Mouse (Mus musculus) macrophage (primary cell): Measurements from ENCODE around the gene Olfr622. TPM values are rescaled to one million over a fixed set of nuclear protein-coding genes. Genes with fewer than 3 reads are reported as not detected.

Experiments used
- H3K27ac ChIP-seq: fragments of 350-480 bp; formaldehyde crosslinking; 2 replicates; pipeline ENCODE4 v1.9.0; 2021
- H3K36me3 ChIP-seq: fragments of 350-480 bp; formaldehyde crosslinking; 2 replicates; pipeline ENCODE4 v1.9.0; 2021; ENCODE audit errors: inconsistent target
- H3K4me3 ChIP-seq: fragments of 350-480 bp; formaldehyde crosslinking; 2 replicates; pipeline ENCODE4 v1.9.0; 2021; ENCODE audit errors: inconsistent target
- H3K79me2 ChIP-seq: fragments of 350-480 bp; formaldehyde crosslinking; 2 replicates; pipeline ENCODE4 v1.9.0; 2021; ENCODE audit errors: inconsistent target
- WGBS: methylation state at CpG from one replicate; pipeline ENCODE4 v1.1.7; 2026; ENCODE audit warnings: inconsistent platforms; ENCODE audit not compliant: missing documents; 5-methylcytosine and 5-hydroxymethylcytosine counted together
- polyA plus RNA-seq: library from polyadenylated mRNA; stranded (reverse); fragments of 250-400 nt; gene quantifications from 3 replicates; pipeline ENCODE4 v1.2.4, GENCODE M21; 2018; ENCODE audit warnings: inconsistent platforms
- total RNA-seq, 78 experiments: library from RNA; depleted of rRNA; stranded (reverse); fragments of 250-400 nt; gene quantifications; 1 replicate in 9 of 78; 2 replicates in 24 of 78; 3 replicates in 43 of 78; 4 replicates in 2 of 78; pipeline ENCODE4 v1.2.4; 2018; ENCODE audit warnings: inconsistent platforms in 56 of 78

Gene Olfr622
- not detected for total RNA-seq (2018; cell fraction: chromatin; rRNA removed)
- not detected for total RNA-seq (2018; cell fraction: cytosol; rRNA removed)
- total RNA-seq (2018; cell fraction: nucleus; rRNA removed) = not detected
- polyA plus RNA-seq = not detected in 3 replicates

GRCm38 (mm10) chr7:103642602-103643001 lies at the start of gene Olfr622:
Gene Olfr622 (minus strand): TSS chr7:103642702.
- no peak within 1 kb of the TSS for H3K4me3 ChIP-seq
- 89% methylated on average over 1 of the region's 1 CpGs for WGBS
- no peaks in the 10 kb centered on the region for H3K79me2 ChIP-seq
- no peaks in the 10 kb centered on the region for H3K36me3 ChIP-seq
- H3K27ac ChIP-seq = no peak within 1 kb of the TSS

DNA sequence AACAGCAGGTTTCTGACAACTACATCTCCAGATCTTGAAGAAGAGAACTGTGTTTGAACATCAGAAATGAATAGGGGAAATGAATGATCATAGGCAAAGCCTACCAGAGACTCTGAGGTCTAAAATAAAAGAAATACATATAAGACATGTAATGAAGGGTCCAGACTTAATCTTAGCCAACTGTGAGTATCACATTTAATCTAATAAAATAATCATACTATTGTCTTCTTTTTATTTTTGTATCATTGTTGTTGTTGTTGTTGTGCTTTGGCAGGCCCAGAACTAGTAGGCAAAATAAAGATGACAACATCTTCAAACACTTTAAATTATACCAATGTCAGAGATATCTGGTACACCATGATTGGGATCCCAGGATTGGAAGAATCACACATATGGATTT lies 39.9 kb upstream of the Olfr622 start, which contains the start of gene Olfr625-ps1:
Gene Olfr625-ps1 (plus strand): TSS at position 301 of the 400 bp plus-strand sequence.
- Histone ChIP-seq H3K4me3 (no peak within 1 kb of the TSS), H3K27ac (no peak within 1 kb of the TSS), H3K36me3 (no peaks in the 10 kb centered on the region), H3K79me2 (no peaks in the 10 kb centered on the region)

DNA sequence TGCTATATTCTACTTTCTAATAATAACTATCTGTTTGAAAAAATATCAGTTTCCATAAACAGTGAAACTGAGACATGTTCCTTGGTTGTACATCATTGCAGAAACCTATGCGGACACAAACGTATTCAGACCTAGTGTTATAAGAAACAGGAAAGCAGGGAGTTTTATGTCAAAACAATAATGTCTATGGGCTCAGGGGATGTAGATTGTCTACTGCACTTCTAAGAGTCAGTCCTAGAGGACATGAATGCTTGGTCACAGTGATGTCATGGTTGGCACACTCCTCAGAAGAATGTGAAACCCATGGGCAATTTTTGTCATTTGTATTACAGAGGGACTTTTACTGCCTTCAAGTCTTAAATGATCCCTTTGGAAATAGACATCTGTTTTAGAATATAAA lies 28.6 kb upstream of the Olfr622 start, which contains the start of gene Olfr624:
Gene Olfr624 (minus strand): TSS at position 101 of the 400 bp plus-strand sequence.
- H3K36me3 ChIP-seq = no peaks in the 10 kb centered on the region
- whole genome bisulfite sequencing = 94% methylated on average over 2 of the region's 2 CpGs
- H3K4me3 ChIP-seq = no peak within 1 kb of the TSS
- no peaks in the 10 kb centered on the region for H3K79me2 ChIP-seq
- H3K27ac ChIP-seq = no peak within 1 kb of the TSS

- Histone ChIP-seq H3K27ac (no peak within 1 kb of the TSS), H3K36me3 (no peaks in the 10 kb centered on the region), H3K4me3 (no peak within 1 kb of the TSS), H3K79me2 (no peaks in the 10 kb centered on the region)
Observed at GRCm38 (mm10) chr7:103663598-103663997, 21.1 kb upstream of the Olfr622 start, which contains the start of gene Olfr623. Gene Olfr623 (minus strand): TSS chr7:103663698.

DNA sequence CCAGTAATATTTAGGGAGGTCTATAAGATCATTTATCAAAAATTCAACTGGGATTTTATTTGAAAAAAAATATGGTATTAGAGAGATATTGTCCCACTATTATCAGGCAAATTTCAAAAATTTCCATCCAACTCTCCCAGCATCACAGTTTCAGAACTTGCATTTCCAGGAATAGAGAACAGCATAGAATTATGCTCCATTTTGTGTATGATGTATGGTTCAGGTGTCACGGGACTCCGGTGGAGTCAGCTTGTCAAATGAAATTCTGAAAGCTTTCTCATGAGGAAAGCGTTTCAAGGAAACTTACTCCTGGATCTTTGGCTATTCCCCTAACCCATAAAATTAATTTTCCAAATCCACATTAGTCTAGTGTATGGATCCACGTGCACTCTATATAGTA lies 1.6 kb upstream of the Olfr622 start:
- H3K27ac ChIP-seq = no peak overlapping the region
- WGBS = 80% methylated on average over 3 of the region's 4 CpGs

GRCm38 (mm10) chr7:103636795-103637194 lies 5.7 kb downstream of the Olfr622 start:
- no peaks in the 10 kb centered on the region for H3K36me3 ChIP-seq
- H3K27ac ChIP-seq = no peak overlapping the region
- no peaks in the 10 kb centered on the region for H3K79me2 ChIP-seq
- H3K4me3 ChIP-seq = no peak overlapping the region

More for the DNA sequence above, 1.6 kb upstream of the Olfr622 start:
- Histone ChIP-seq H3K36me3 (no peaks in the 10 kb centered on the region), H3K79me2 (no peaks in the 10 kb centered on the region), H3K4me3 (no peak overlapping the region)

DNA sequence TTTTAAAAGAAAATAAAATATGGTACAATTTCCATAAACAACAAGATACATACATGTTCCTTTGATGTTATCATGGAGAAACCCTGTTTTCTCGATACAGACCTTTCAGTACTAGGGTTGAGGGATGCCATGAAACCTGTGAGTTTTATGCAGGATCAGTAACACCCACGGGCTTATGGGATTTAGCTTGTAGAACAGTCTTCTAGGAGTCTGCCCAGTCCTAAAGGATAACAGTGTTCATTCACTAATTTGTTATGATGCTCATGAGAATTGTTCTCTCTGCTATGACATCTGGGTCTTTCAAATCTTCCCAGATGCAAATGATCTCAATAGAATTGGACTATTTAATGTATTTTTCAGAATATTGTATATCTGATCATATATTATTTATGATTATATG lies 30.1 kb downstream of the Olfr622 start, which contains the start of gene Olfr620:
Gene Olfr620 (minus strand): TSS at position 101 of the 400 bp plus-strand sequence.
- Histone ChIP-seq H3K27ac (no peak within 1 kb of the TSS), H3K4me3 (no peak within 1 kb of the TSS), H3K36me3 (no peaks in the 10 kb centered on the region), H3K79me2 (no peaks in the 10 kb centered on the region)
- 80% methylated on average over 2 of the region's 2 CpGs for WGBS

GRCm38 (mm10) chr7:103607425-103607824 lies 35.1 kb downstream of the Olfr622 start:
- Histone ChIP-seq H3K4me3 (no peak overlapping the region), H3K79me2 (no peaks in the 10 kb centered on the region), H3K36me3 (no peaks in the 10 kb centered on the region), H3K27ac (no peak overlapping the region)
- 69% methylated on average over 2 of the region's 2 CpGs for WGBS

DNA sequence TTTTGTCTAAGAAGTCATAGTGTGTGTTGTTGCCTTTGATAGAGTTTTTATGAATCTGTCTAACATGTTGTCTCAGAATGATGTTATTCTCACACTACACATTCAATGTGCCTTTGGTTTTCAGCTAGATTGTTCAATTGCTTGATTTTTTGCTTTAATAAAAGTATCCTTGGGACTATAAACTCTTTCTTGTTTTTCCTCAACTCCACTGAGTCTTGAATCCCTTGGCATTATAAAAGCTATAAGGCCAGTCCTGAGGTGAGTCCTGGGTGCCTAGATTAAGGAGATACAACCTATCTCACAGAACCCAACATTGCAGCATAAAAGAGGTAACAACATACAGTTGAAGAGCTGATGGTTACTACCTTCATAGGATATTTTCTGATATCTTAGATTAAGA lies 42.2 kb downstream of the Olfr622 start, which contains the start of gene Olfr619:
Gene Olfr619 (plus strand): TSS at position 301 of the 400 bp plus-strand sequence.
- Histone ChIP-seq H3K4me3 (no peak within 1 kb of the TSS), H3K27ac (no peak within 1 kb of the TSS)

DNA sequence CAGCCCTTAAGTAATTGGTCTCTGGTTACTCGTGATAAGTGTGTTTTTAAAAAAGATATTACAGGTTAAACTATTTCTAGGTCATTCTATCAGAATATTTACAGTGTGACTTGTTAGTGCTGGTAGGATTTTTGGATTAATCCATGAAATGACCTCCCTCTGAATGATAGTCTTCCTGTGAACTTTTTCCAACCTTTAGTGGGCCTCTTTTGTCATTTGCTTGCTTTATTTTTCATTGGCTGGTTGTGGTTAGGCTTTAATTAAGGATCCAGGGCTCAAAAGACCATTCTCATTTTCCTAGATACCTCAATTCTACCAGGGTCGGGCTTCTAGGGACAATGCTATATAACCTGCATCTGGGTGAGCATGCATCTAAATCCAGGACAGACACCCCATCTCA lies 52.7 kb downstream of the Olfr622 start, which contains the start of gene Olfr618:
Gene Olfr618 (plus strand): TSS at position 301 of the 400 bp plus-strand sequence.
- WGBS = 57% methylated on average over 2 of the region's 2 CpGs
- no peaks in the 10 kb centered on the region for H3K36me3 ChIP-seq
- H3K27ac ChIP-seq = no peak within 1 kb of the TSS
- H3K4me3 ChIP-seq = no peak within 1 kb of the TSS
- no peaks in the 10 kb centered on the region for H3K79me2 ChIP-seq

More for the DNA sequence above, 42.2 kb downstream of the Olfr622 start, which contains the start of gene Olfr619:
- H3K79me2 ChIP-seq = no peaks in the 10 kb centered on the region
- H3K36me3 ChIP-seq = no peaks in the 10 kb centered on the region

Other genes with a start within 250 kb of the Olfr622 start
- gene Usp17lc, start 227.6 kb downstream of the Olfr622 start, polyA plus RNA-seq = not detected in 3 replicates
- gene Olfr605, start 197.3 kb downstream of the Olfr622 start, polyA plus RNA-seq = not detected in 3 replicates
- not detected in 3 replicates for gene Olfr606, start 193.7 kb downstream of the Olfr622 start, polyA plus RNA-seq
- not detected in 3 replicates for gene Olfr607, start 178.6 kb downstream of the Olfr622 start, polyA plus RNA-seq
- gene Olfr608, start 172.8 kb downstream of the Olfr622 start, polyA plus RNA-seq = not detected in 3 replicates
- gene Olfr609, start 144.6 kb downstream of the Olfr622 start, polyA plus RNA-seq = not detected in 3 replicates
- gene Olfr610, start 130.6 kb downstream of the Olfr622 start, polyA plus RNA-seq = not detected in 3 replicates
- not detected in 3 replicates for gene Olfr611, start 121.9 kb downstream of the Olfr622 start, polyA plus RNA-seq
- gene Olfr612, start 100.0 kb downstream of the Olfr622 start, polyA plus RNA-seq = not detected in 3 replicates
- gene Olfr613, start 94.6 kb downstream of the Olfr622 start, polyA plus RNA-seq = not detected in 3 replicates
- not detected in 3 replicates for gene Olfr615, start 86.6 kb downstream of the Olfr622 start, polyA plus RNA-seq
- gene Olfr616, start 73.6 kb downstream of the Olfr622 start, polyA plus RNA-seq = not detected in 3 replicates
- not detected in 3 replicates for gene Olfr617, start 69.6 kb downstream of the Olfr622 start, polyA plus RNA-seq
- gene Olfr618, start 52.6 kb downstream of the Olfr622 start, polyA plus RNA-seq = not detected in 3 replicates
- gene Olfr619, start 42.1 kb downstream of the Olfr622 start, polyA plus RNA-seq = not detected in 3 replicates
- gene Olfr620, start 30.2 kb downstream of the Olfr622 start, polyA plus RNA-seq = not detected in 3 replicates
- not detected in 3 replicates for gene Olfr623, start 21.0 kb upstream of the Olfr622 start, polyA plus RNA-seq
- gene Olfr624, start 28.5 kb upstream of the Olfr622 start, polyA plus RNA-seq = 0.09 to 0.15 TPM (median 0.09 TPM) in 3 replicates
- not detected in 3 replicates for gene Olfr625-ps1, start 40.0 kb upstream of the Olfr622 start, polyA plus RNA-seq
- not detected in 3 replicates for gene Olfr243, start 72.0 kb upstream of the Olfr622 start, polyA plus RNA-seq
- not detected in 3 replicates for gene Olfr628, start 87.7 kb upstream of the Olfr622 start, polyA plus RNA-seq
- gene Olfr629, start 102.2 kb upstream of the Olfr622 start, polyA plus RNA-seq = not detected in 3 replicates
- gene Olfr630, start 114.6 kb upstream of the Olfr622 start, polyA plus RNA-seq = not detected in 3 replicates
- gene Olfr69, start 128.9 kb upstream of the Olfr622 start, polyA plus RNA-seq = not detected in 3 replicates
- not detected in 3 replicates for gene Olfr68, start 137.0 kb upstream of the Olfr622 start, polyA plus RNA-seq
- not detected in 3 replicates for gene Olfr67, start 149.1 kb upstream of the Olfr622 start, polyA plus RNA-seq
- not detected in 3 replicates for gene Hbb-bt, start 171.3 kb upstream of the Olfr622 start, polyA plus RNA-seq
- gene Hbb-bs, start 185.4 kb upstream of the Olfr622 start, polyA plus RNA-seq = not detected in 3 replicates
- gene Hbb-bh2, start 197.8 kb upstream of the Olfr622 start, polyA plus RNA-seq = not detected in 3 replicates
- not detected in 3 replicates for gene Hbb-bh1, start 200.5 kb upstream of the Olfr622 start, polyA plus RNA-seq
- gene Hbb-y, start 210.5 kb upstream of the Olfr622 start, polyA plus RNA-seq = not detected in 3 replicates
- gene Olfr66, start 243.6 kb upstream of the Olfr622 start, polyA plus RNA-seq = not detected in 3 replicates